Comparison of ENCODE assay signal across 17 mouse cellular contexts in genomic region chr1:54933646-54934045, GRCm38 (mm10).
"Had no signal": no experiment of that assay in that cellular context is flagged by ENCODE, and none has a peak within 500 bp of the region (broad histone marks: within the 10 kb centered on the region; RNA-seq: fewer than 3 reads in every experiment).

No protein-coding gene starts in this region.

- ATAC-seq: liver, postnatal 0 days; lung, postnatal 0 days; midbrain, embryonic 15.5 days had no signal

- H3K4me1 ChIP-seq: lung, embryonic 15.5 days; midbrain, embryonic 12.5 days; midbrain, embryonic 15.5 days; neural tube, embryonic 12.5 days; stomach, embryonic 15.5 days had no signal

- H3K36me3 ChIP-seq: lung, embryonic 15.5 days; midbrain, embryonic 12.5 days; midbrain, embryonic 15.5 days; neural tube, embryonic 12.5 days; stomach, embryonic 15.5 days had no signal

- DNase-seq: liver, postnatal 0 days; lung, adult 2 months; lung, postnatal 14 days; lung, postnatal 36 days; right cerebral cortex, postnatal 14 days; thymus, adult 2 months; thymus, postnatal 25 days; thymus, postnatal 4 days had no signal

- H3K4me3 ChIP-seq: lung, embryonic 15.5 days; megakaryocyte, embryonic 14.5 days; midbrain, embryonic 12.5 days; midbrain, embryonic 15.5 days; neural tube, embryonic 12.5 days; stomach, embryonic 15.5 days had no signal

- H3K9ac ChIP-seq: liver, postnatal 0 days; lung, embryonic 15.5 days; midbrain, embryonic 12.5 days; midbrain, embryonic 15.5 days; neural tube, embryonic 12.5 days; stomach, embryonic 15.5 days had no signal

- H3K27me3 ChIP-seq: lung, embryonic 15.5 days; midbrain, embryonic 12.5 days; midbrain, embryonic 15.5 days; neural tube, embryonic 12.5 days; stomach, embryonic 15.5 days had no signal

- H3K9me3 ChIP-seq: lung, embryonic 15.5 days; megakaryocyte, embryonic 14.5 days; midbrain, embryonic 12.5 days; midbrain, embryonic 15.5 days; neural tube, embryonic 12.5 days; stomach, embryonic 15.5 days had no signal

- H3K27ac ChIP-seq: lung, embryonic 15.5 days; macrophage; midbrain, embryonic 12.5 days; midbrain, embryonic 15.5 days; neural tube, embryonic 12.5 days; stomach, embryonic 15.5 days; stomach, postnatal 0 days had no signal
